Mouse (Mus musculus): ENCODE measurements around the gene Tmem132c.
A peak's percentile ranks its signal among the peaks of the same experiment; 100 is the strongest.

Gene Tmem132c

DNA sequence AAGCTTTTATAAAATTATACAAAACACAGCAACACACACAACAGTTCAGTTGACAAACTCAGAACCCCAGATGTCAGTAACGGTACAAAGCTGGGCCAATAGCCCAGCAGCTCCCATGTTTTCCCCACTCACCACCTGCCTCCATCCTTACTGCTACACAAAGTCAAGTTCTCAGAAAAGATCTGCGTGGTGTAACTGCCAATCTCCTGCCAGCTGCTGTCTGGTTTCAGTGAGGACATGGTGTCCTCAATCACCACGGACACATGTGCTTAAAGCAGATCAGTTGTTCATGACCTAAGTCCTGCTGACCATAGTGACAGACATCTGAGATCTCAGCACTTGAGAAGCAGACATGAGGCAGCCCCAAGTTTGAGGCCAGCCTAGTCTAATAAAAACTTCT lies 354.1 kb downstream of the Tmem132c start:
- DNase-seq (ENCODE audit: low read depth, low spot score), result no peak

DNA sequence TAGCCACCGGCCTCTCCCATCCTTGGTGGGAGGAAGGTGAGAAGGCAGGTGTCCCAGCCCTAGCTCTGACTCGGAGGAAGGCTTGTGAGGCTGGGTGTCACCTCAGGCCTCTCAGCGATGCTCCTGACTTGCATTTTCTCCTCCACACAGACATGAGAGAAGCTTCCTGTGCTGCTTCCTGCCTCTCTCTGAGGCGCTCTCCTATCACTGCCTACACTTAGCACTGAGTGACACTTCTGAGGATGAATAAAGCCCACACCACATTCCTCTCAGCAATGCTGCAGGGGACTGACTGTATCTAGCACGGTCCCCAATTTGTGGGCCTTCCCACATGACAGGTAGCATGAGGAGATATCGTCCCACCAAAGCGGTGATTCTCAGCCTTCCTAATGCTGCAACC lies 355.3 kb downstream of the Tmem132c start:
- no peak for DNase-seq (ENCODE audit: low read depth, low spot score)

DNA sequence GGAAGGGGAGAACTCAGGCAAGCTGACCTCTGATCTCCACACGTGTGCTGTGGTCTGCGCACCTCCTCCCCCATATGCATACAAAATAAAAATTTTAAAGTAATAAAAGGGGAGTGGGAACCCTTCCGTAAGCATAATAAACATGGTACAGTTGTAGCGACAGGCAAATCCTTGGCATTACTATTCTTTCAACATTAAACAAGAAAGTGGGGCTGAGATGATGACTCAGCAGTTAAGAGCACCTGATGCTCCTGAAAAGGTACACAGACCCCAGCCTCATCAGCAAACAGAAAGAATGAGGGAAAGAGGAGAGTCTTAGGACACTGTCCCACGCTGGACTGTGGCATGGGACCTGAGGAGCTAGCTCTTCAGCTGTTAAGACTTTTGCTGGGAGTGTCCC lies 361.4 kb downstream of the Tmem132c start:
- DNase-seq (ENCODE audit: low read depth, low spot score), result no peak

DNA sequence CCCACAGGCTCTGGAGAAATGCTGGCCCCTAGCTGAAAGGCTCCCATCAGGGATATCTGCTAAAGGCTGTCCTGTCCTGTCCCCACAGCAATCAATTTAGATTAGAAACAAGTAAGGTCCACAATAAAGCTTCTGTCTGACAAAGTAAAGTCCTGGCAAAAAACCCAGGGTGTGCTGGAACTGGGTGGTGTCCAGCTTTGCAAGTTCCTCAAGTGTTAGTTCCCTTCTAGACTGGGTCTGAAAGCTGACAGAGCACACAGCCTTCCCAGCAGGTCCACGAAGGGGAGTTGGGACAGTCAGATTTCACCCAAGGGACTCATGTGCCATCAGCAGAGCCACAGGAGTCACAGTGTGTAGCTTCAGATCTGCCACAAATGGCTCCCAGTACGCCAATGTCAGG lies 365.9 kb downstream of the Tmem132c start:
- DNase-seq (ENCODE audit: low read depth, low spot score), result no peak

DNA sequence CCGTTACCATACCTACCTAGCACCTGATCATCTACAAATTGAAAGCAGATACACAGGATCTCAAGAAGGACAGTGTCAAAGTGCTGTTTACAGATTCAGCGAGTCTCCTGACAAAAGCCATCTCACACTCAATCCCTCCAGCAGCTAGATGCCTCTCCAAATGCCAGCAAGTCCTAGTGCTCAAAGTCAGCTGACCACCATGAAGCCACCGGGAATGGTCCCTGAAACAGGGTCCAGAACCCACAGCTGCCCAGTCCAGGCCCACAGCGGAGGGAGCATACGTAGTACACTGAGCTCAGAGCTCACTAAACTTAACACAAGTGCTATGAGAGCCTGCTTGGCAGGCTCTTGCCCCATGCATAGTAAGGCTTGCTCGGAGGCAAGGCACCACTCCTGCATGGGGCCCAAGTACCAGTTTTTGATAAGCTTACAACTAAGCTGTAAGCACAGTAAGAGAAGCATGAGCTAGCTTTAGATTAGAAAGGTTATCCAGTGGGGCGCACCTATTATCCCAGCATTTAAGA lies 367.6 kb downstream of the Tmem132c start:
- no peak for DNase-seq (ENCODE audit: low read depth, low spot score)

DNA sequence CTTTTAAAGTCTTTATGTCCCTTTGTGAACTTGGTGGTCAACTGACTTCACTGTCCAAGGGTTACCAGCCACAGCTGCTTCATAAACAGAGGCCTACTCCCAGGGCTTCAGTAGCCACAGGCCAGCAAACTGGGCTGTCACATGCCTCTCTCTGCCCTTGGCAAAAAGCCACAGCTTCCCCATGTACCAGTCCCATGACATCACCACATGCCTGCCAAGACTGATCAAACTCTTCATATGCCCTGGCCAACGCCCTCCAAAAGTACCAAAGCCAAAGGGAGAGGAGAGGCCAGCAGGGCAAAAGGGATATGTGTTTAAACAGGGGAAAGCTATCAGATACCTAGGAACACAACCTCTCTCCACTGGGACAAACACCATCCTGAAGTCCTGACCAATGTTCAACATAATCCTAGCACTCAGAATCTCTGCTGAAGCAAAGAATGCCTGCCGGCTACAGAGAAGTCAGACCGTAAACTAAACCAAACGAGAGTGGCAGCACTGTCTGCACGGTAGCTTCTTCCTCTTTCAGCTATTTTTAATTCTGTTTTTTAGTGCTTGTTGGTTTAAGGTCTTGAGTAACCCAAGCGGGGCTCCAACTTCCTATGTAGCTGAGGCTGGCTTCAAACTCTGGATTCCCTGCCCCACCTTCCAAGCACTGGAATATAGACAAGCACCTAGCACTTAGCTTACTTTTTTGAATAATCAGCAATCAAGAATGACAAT lies 369.3 kb downstream of the Tmem132c start:
- DNase-seq (ENCODE audit: low read depth, low spot score), result peak; percentile 77

DNA sequence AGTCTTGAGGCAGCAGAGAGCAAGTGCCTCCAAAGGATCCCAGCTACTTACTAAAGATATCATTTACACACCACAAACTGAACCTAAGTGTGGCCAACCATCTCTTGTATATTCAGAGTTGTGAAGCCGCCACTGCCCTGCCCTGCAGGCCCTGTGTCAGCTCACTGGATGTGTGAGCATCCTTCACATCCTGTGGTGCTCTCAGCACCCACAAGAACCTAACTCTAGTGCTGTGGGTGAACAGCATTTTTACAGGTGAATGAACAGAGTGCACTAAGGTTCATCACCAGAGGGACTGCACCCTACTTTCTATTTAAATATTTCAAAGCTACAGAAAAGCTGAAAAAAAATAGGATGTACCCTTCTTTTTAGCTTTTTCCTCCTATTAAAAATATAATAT lies 370.3 kb downstream of the Tmem132c start:
- DNase-seq (ENCODE audit: low read depth, low spot score), result peak; percentile 60

DNA sequence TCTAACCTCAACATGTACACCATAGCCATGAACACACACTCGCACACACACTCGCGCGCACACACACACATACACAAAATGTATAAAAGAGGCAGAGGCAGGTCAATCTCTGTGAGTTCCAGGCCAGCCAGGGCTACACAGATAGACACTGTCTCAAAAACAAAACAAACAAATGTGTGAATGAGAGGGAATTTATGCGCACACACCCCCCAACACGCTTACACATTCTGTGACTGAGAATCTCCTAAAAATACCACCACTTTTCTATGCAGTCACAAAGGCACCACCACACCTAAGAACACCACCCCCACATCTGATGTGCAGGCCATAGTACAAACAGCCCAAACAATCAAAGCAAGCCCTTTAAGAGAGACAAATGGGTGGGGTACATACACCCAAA lies 370.8 kb downstream of the Tmem132c start:
- peak; percentile 55 for DNase-seq (ENCODE audit: low read depth, low spot score)

Data from A20 (cell line).